Mouse (Mus musculus): ENCODE measurements at regions not wholly inside any gene's neighbourhood (a gene's known extent, or its start where the extent isn't known, plus 50 kb on each side); places are given as distances from the start of the nearest gene placed in this dataset.

DNA sequence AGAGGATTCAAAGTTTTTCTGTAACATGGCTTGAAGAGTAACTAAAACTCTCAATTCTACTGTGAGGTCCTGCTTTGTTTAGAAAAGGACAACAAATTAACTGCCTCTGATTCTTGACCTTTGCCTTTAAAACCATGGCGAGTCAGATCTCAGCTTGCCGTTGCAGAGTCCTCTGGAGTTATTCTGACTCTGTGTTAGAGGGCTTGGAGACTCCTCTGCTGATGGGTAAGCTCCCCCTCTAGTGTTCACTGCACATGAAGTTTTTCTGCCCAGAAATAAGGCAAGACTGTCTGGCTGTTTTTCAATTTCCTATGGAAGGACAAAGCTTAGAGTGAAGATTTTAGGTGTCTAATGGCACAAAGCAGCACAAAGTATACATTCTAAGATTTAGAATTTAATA, 1085.9 kb upstream of the Nr2f1 start:
- TF ChIP-seq CTCF (conservative IDR thresholded peaks at IDR 0.05; ENCODE audit: insufficient read depth, insufficient read length, low read depth, low read length) (no peak), POLR2A (IDR thresholded peaks at IDR 0.05; ENCODE audit: low read depth, low read length) (no peak)
